Mouse (Mus musculus) kidney, postnatal 10 days (tissue): Measurements from ENCODE around the gene Olfr1110.
"Not testable (repeated sequence)": the region's sequence is repeated elsewhere in the genome, so short reads cannot be mapped to it uniquely, and the experiment has no call there.

Experiments
- DNase-seq: peaks from one replicate; pipeline ENCODE4 v3.0.0; 2021; ENCODE audit warnings: mixed read lengths

Gene Olfr1110

GRCm38 (mm10) chr2:87140200-87140599 lies at the start of gene Olfr1110:
Gene Olfr1110 (minus strand): TSS chr2:87140300.
- DNase-seq, result no peak

GRCm38 (mm10) chr2:87187498-87187897 lies 47.4 kb upstream of the Olfr1110 start, which contains the start of gene Olfr1112:
Gene Olfr1112 (plus strand): TSS chr2:87187798.
- DNase-seq, result no peak

DNA sequence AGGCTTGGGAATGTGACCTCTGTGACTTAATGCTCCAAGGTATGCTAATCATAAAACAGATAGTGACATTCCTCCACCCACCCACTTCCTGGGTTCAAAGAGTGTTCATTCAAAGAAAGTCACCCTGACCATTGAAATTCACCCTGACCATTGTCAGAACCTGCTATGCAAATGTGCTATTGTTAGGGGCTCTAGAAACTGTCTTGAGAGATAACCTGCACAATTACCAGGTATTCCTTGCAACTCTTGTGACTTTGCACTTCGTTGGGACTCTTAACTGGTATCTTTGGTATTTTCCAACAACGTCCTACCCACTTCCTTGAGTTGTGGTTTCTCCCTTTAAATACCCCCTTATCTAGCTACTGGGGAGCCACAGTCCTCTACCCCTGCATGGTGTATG lies 27.6 kb upstream of the Olfr1110 start:
- not testable (repeated sequence) for DNase-seq

DNA sequence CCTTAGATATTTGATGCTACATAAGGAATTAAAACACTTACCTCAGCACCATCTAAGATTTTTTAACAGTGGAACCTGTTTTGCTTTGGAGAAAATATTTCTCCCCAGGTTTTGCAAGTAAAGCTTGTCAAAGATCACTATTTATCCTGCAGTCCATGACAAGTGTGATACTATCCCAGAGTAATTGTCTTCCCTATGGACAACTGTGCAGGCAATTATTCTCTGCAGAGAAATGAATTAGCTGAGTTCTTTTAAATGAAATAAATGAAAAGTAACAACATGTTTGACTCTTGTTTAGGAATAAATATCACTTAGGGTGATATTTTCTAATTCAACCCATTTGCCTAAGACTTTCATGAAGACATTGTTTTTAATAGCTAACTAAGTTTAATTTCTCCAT lies 12.4 kb upstream of the Olfr1110 start, which contains the start of gene Olfr1111:
Olfr1111 (minus strand) TSS at position 101 of the 400 bp plus-strand sequence.
- no peak for DNase-seq

- DNase-seq, result no peak
These were observed 25.6 kb downstream of the Olfr1110 start, which contains the start of gene Olfr259 for GRCm38 (mm10) chr2:87114467-87114866. Gene Olfr259 (minus strand): TSS chr2:87114567.

GRCm38 (mm10) chr2:87095908-87096307 lies 44.2 kb downstream of the Olfr1110 start, which contains the start of gene Olfr1109:
Gene Olfr1109 (minus strand): TSS chr2:87096008.
- no peak for DNase-seq
